Mouse (Mus musculus) CH12F3 (cell line): Measurements from ENCODE around the gene Btc.

Experiments used
- in situ Hi-C: fragments of 300-500 bp; cut with MboI; formaldehyde crosslinking; loops from 2 replicates; pipeline ENCODE4 v1.14.3; 2020; ENCODE audit warnings: low sequenced_read_pairs

Btc gene

GRCm38 (mm10) chr5:91321840-91322239, 81.0 kb downstream of the Btc start:
- in situ Hi-C loops, result loop anchor here (25.0 kb wide), 1 partner anchor 335 kb away; no protein-coding TSS in a partner anchor

GRCm38 (mm10) chr5:91320348-91320747, 82.4 kb downstream of the Btc start:
- in situ Hi-C loops, result loop anchor here (25.0 kb wide), 1 partner anchor 333 kb away; no protein-coding TSS in a partner anchor

GRCm38 (mm10) chr5:91313971-91314370, 88.8 kb downstream of the Btc start:
- in situ Hi-C loops, result loop anchor here (25.0 kb wide), 1 partner anchor 327 kb away; no protein-coding TSS in a partner anchor

- in situ Hi-C loops, result loop anchor here (25.0 kb wide), 1 partner anchor 324 kb away; no protein-coding TSS in a partner anchor
Measured at GRCm38 (mm10) chr5:91311767-91312166, 91.0 kb downstream of the Btc start.

- in situ Hi-C loops, result loop anchor here (25.0 kb wide), 1 partner anchor 321 kb away; no protein-coding TSS in a partner anchor
Measured at GRCm38 (mm10) chr5:91308576-91308975, 94.2 kb downstream of the Btc start.

GRCm38 (mm10) chr5:91307907-91308306, 94.9 kb downstream of the Btc start:
- in situ Hi-C loops, result loop anchor here (25.0 kb wide), 1 partner anchor 321 kb away; no protein-coding TSS in a partner anchor
